Mouse (Mus musculus) adrenal gland (tissue): ENCODE measurements around the gene Slc12a1.

Experiments
- intact Hi-C: fragments of 180-260 bp; cut with DNase I; formaldehyde crosslinking; loops from one replicate; pipeline ENCODE4 v1.15.1; 2025

Slc12a1 gene

GRCm38 (mm10) chr2:125253699-125254098 lies 101.4 kb downstream of the Slc12a1 start:
- intact Hi-C loops = no loop called here

GRCm38 (mm10) chr2:125254630-125255029 lies 102.3 kb downstream of the Slc12a1 start:
- intact Hi-C loops = no loop called here

GRCm38 (mm10) chr2:125255886-125256285 lies 103.6 kb downstream of the Slc12a1 start:
- intact Hi-C loops = no loop called here

- intact Hi-C loops = loop anchor here (5.0 kb wide), 1 partner anchor 343 kb away; no protein-coding TSS in a partner anchor
These were observed 107.2 kb downstream of the Slc12a1 start for GRCm38 (mm10) chr2:125259230-125260120.

- intact Hi-C loops = loop anchor here (5.0 kb wide), 1 partner anchor 342 kb away; no protein-coding TSS in a partner anchor
These were observed 108.0 kb downstream of the Slc12a1 start for GRCm38 (mm10) chr2:125260326-125260725.

GRCm38 (mm10) chr2:125263056-125263455 lies 110.8 kb downstream of the Slc12a1 start:
- intact Hi-C loops = loop anchor here (5.0 kb wide), 1 partner anchor 339 kb away; no protein-coding TSS in a partner anchor

GRCm38 (mm10) chr2:125263753-125264152 lies 111.4 kb downstream of the Slc12a1 start:
- intact Hi-C loops = loop anchor here (5.0 kb wide), 1 partner anchor 339 kb away; no protein-coding TSS in a partner anchor

GRCm38 (mm10) chr2:125268876-125269275 lies 116.6 kb downstream of the Slc12a1 start:
- intact Hi-C loops = no loop called here

GRCm38 (mm10) chr2:125275617-125276016 lies 123.3 kb downstream of the Slc12a1 start:
- intact Hi-C loops = no loop called here

- intact Hi-C loops = no loop called here
These were observed 124.4 kb downstream of the Slc12a1 start for GRCm38 (mm10) chr2:125276692-125277091.

- intact Hi-C loops = no loop called here
These were observed 126.2 kb downstream of the Slc12a1 start for GRCm38 (mm10) chr2:125278474-125278873.
